Mouse (Mus musculus) midbrain, embryonic 14.5 days (tissue): ENCODE results near the gene Thumpd3. TPM values are rescaled to one million over a fixed set of nuclear protein-coding genes. Genes with fewer than 3 reads are reported as not detected.

Experiments
- ATAC-seq: fragments of 200-750 bp; cut with Nextera tagmentation; 2 replicates; pipeline ENCODE4 v1.8.0; 2017; ENCODE audit warnings: moderate number of reproducible peaks, moderate library complexity; ENCODE audit not compliant: low FRiP score, low TSS enrichment
- DNase-seq: peaks from one replicate; pipeline ENCODE4 v3.0.0-alpha.2; 2015
- H3K27ac ChIP-seq: fragments of 300-500 bp; sonication (generic); replicated peaks from 2 replicates; pipeline ENCODE4 v1.5.1; 2014; ENCODE audit warnings: mild to moderate bottlenecking, low read depth, low read length, moderate library complexity
- H3K27me3 ChIP-seq: fragments of 300-500 bp; sonication (generic); 2 replicates; pipeline ENCODE4 v1.6.1; 2014; ENCODE audit warnings: low read length, control low read depth, mixed read lengths; ENCODE audit not compliant: control insufficient read depth, insufficient read depth
- H3K36me3 ChIP-seq: fragments of 300-500 bp; sonication (generic); 2 replicates; pipeline ENCODE4 v1.6.1; 2014; ENCODE audit warnings: low read length, control low read depth; ENCODE audit not compliant: control insufficient read depth, insufficient read depth
- H3K4me1 ChIP-seq: fragments of 300-500 bp; sonication (generic); 2 replicates; pipeline ENCODE4 v1.6.1; 2014; ENCODE audit warnings: mild to moderate bottlenecking, antibody characterized with exemption, low read length, control low read depth; ENCODE audit not compliant: control insufficient read depth, insufficient read depth
- H3K4me2 ChIP-seq: fragments of 300-500 bp; sonication (generic); 2 replicates; pipeline ENCODE4 v1.6.1; 2014; ENCODE audit warnings: mild to moderate bottlenecking, low read length, moderate library complexity
- H3K4me3 ChIP-seq: fragments of 300-500 bp; sonication (generic); replicated peaks from 2 replicates; pipeline ENCODE4 v1.5.1; 2014; ENCODE audit warnings: low read depth, low read length
- H3K9ac ChIP-seq: fragments of 300-500 bp; sonication (generic); replicated peaks from 2 replicates; pipeline ENCODE4 v1.6.1; 2014; ENCODE audit warnings: mild to moderate bottlenecking, low read length, moderate library complexity
- H3K9me3 ChIP-seq: fragments of 300-500 bp; sonication (generic); 2 replicates; pipeline ENCODE4 v1.6.1; 2016; ENCODE audit warnings: low read length, control low read depth, mixed read lengths; ENCODE audit not compliant: control insufficient read depth
- WGBS: fragments of 180-500 bp; shearing (Covaris S2); extraction: QIAGEN DNeasy Blood & Tissue Kit; methylation state at CpG from one replicate; pipeline ENCODE4 v1.1.7; 2014; 5-methylcytosine and 5-hydroxymethylcytosine counted together
- polyA plus RNA-seq: library from polyadenylated mRNA; unstranded; fragments of >200 nt; fragmentation: Nextera tagmentation; extraction: Ambion mirVana; gene quantifications from 2 replicates; pipeline ENCODE4 v1.2.1, GENCODE M21; 2014

Thumpd3 gene
- polyA plus RNA-seq, 1 experiment from 2014 or later, result 48.3 TPM

DNA sequence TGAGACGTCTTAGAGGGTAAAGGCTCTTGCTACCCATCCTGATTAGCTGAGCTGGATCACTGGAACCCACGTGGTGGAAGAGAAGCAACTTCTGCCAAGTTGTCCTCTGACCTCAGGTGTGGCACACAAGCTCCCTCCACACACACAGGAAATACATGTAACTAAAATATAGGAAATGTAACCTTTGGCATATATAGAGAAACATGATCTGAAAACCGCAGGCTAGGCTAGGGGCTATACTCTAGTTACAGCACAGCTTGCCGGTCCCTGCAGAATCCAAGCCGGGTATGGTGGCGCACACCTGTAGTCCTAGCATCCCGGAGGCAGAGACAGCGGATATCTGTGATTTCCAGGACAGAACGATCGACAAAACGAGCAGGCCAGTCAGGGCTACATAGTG is 450 bp upstream of the Thumpd3 start:
- DNase-seq, result no peak
- 1% methylated on average over 11 of the region's 11 CpGs for WGBS
- Histone ChIP-seq H3K9me3 (no peaks in the 10 kb centered on the region), H3K27ac (peak overlapping the region; percentile 85), H3K36me3 (peaks cover 16% of the 10 kb centered on the region), H3K4me3 (peak overlapping the region; percentile 77), H3K4me1 (peaks cover 13% of the 10 kb centered on the region), H3K4me2 (peak overlapping the region; percentile 99), H3K9ac (peak overlapping the region; percentile 74), H3K27me3 (no peaks in the 10 kb centered on the region)
- peak; percentile 54 for ATAC-seq

DNA sequence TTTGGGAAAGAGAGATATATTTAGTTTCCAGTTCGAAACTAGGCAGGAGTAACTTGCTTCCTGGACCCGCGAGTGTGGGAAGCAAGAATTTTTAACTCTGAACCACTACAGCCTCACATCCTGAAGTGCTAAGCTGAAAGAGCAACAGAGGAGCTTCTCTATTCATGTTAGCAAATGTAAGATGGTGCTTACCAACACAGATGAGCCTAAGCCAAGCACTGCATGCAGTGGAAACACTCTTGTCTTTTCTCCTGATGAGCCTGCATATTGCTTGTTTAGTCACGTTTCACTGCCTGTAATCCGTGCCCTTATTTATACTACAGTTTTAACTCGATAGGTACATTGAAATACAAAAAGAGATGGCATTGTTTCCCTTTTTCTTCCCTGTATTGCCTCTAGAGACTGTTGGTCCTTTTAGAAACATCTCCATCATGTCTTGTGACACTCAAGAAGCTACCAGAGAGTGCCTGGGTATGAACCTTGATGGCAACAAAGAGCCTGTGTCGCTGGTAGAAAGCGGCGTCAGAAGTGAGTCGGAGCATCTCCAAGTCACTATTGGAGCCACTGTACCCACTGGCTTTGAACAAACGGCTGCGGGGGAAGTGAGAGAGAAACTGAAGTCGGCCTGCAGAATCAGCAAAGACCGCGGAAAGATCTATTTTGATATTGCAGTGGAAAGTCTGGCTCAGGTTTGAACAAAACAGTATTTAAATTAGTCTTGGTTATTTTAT is 1.2 kb downstream of the Thumpd3 start:
- Histone ChIP-seq H3K4me1 (peaks cover 13% of the 10 kb centered on the region), H3K9ac (peak overlapping the region; percentile 64; the same call in 1 of the 2 replicates), H3K27me3 (no peaks in the 10 kb centered on the region), H3K36me3 (peaks cover 27% of the 10 kb centered on the region), H3K4me2 (peak overlapping the region; percentile 99), H3K9me3 (no peaks in the 10 kb centered on the region), H3K27ac (no peak overlapping the region), H3K4me3 (peak overlapping the region; percentile 77)
- DNase-seq (no peak), ATAC-seq (no peak)
- WGBS, result 73% methylated on average over 15 of the region's 15 CpGs

DNA sequence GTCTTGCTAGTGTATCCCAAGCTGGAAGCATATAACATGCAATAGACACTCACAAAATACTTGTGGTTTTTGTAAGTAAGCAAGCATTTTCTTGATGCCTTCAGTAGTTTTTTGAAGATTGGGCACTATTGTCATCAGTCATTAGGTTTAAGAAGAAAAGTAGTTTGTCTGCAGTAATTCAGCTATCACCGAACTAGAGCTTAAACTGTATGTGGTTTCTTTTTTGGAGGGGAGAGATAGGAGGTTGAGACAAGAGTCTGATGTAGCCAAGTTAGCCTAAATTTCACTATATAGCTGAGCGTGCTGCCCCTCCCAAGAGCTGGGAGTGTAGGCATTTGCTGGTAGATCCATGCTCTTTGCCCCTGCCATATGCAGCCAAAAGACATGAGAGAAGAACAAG is 2.3 kb downstream of the Thumpd3 start:
- no peak overlapping the region for H3K4me2 ChIP-seq
- DNase-seq (no peak), ATAC-seq (no peak)
- H3K27me3 ChIP-seq, result no peaks in the 10 kb centered on the region
- no peak overlapping the region for H3K27ac ChIP-seq
- peaks cover 13% of the 10 kb centered on the region for H3K4me1 ChIP-seq
- H3K9ac ChIP-seq, result no peak overlapping the region
- H3K4me3 ChIP-seq, result no peak overlapping the region
- WGBS, result 99% methylated on average over 2 of the region's 2 CpGs
- H3K36me3 ChIP-seq, result peaks cover 35% of the 10 kb centered on the region
- H3K9me3 ChIP-seq, result no peaks in the 10 kb centered on the region

DNA sequence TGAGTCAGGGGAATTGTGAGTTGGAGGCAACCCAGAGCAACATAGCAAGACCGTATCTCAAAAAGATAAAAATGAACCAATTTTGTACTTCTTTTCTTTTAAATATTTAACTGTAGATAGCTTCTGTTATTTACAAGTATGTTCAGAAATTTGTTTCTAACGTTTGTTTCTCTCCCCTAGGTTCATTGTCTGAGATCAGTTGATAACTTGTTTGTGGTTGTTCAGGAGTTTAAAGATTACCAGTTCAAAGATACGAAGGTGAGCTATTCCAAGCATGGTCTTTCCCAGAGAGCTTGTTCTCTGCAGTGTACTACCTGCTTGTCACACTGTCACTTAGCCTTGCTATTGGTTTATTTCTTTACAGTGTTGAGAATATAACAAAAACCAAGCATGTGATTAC is 3.1 kb downstream of the Thumpd3 start:
- ATAC-seq (no peak), DNase-seq (no peak)
- Histone ChIP-seq H3K36me3 (peaks cover 40% of the 10 kb centered on the region), H3K9me3 (no peaks in the 10 kb centered on the region), H3K4me1 (peaks cover 13% of the 10 kb centered on the region), H3K9ac (no peak overlapping the region), H3K27ac (no peak overlapping the region), H3K4me3 (no peak overlapping the region), H3K27me3 (no peaks in the 10 kb centered on the region), H3K4me2 (no peak overlapping the region)
- 93% methylated on average over 3 of the region's 3 CpGs for WGBS

DNA sequence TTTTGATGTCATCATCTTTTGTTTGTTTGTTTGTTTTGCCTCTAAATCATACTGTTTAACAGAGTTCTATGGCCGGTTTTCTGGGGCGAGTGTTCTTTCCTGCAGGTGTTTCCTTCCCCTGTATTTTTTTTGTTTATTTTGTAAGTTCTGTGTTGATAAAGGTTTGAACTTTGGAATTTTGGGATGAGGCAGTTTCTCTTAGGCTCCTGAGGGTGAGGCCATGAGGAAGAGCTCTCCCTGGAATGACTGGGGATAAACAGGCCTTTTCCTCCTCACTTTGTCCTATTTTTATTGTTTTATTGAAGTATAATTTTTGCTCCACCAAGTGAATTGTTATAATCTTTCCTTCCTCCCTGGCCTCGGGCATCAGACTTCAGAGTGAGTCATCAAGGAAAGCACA is 6.9 kb downstream of the Thumpd3 start:
- Histone ChIP-seq H3K36me3 (peaks cover 69% of the 10 kb centered on the region), H3K27ac (no peak overlapping the region), H3K9ac (no peak overlapping the region), H3K4me3 (no peak overlapping the region), H3K4me2 (no peak overlapping the region), H3K27me3 (no peaks in the 10 kb centered on the region), H3K9me3 (no peaks in the 10 kb centered on the region), H3K4me1 (no peaks in the 10 kb centered on the region)
- DNase-seq, result no peak
- ATAC-seq, result no peak
- 91% methylated on average over 3 of the region's 3 CpGs for WGBS

DNA sequence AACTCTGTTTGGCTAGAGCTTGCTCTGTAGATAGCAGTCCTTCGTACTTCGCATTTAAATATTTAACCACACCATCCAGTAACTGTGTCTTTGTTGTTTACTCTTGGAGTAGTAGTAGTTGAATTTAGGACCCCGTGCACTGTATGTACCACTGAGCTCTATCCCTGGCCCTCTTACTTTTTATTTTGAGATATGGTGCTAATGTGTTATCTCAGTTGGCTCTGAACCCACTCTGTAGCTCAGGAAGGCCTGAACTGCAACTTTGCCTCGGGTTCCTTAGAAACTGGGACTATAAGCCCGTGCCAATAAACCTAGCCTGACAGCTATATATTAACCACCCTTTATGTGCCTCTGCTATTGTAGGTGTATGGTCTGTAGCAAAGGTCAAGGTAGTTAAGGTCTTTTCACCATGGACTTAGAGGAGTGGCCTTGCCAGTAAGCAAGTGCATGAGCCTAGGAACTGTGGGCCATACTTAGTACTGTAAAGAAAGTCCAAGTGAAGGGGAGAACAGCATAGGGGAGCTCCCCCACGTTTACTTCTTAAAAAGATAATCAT is 8.6 kb downstream of the Thumpd3 start:
- Histone ChIP-seq H3K36me3 (peaks cover 73% of the 10 kb centered on the region), H3K9me3 (no peaks in the 10 kb centered on the region), H3K9ac (no peak overlapping the region), H3K4me2 (no peak overlapping the region), H3K4me3 (no peak overlapping the region), H3K27ac (no peak overlapping the region), H3K27me3 (no peaks in the 10 kb centered on the region), H3K4me1 (no peaks in the 10 kb centered on the region)
- DNase-seq, result no peak
- WGBS, result 95% methylated on average over 6 of the region's 6 CpGs
- no peak for ATAC-seq

DNA sequence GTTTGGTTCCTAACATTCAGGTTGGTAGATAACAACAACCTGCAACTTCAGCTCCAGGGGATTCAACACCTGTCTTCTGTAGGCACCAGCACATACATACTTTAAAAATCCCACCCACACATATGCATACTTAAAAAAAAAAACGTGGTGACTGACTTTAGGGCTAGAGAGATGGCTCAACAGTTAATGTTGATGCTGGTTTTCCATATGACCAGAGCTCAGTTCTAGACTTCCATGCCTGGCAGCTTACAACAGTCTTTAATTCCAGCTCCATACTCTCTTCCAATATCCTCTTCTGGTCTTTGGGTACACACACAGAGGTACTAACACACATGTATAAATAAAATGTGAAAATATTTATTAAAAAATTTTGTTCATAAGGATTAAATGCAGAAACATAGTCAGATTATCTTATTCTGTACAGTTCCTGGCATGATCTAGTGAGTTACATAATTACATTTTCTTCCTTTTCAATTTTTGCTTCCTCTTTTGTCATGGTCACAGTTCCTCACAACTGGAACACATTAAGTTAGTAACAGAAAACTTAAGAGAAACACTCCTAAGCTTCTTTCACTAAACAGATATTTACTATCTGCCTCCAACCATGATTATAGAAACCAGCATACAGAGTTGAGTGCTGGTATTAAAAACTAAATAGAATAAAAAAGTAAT is 15.0 kb downstream of the Thumpd3 start:
- ATAC-seq, result no peak
- Histone ChIP-seq H3K4me1 (no peaks in the 10 kb centered on the region), H3K27me3 (no peaks in the 10 kb centered on the region), H3K36me3 (peaks cover 84% of the 10 kb centered on the region), H3K27ac (no peak overlapping the region), H3K9me3 (no peaks in the 10 kb centered on the region), H3K9ac (no peak overlapping the region), H3K4me2 (no peak overlapping the region), H3K4me3 (no peak overlapping the region)
- DNase-seq, result no peak
- 81% methylated on average over 1 of the region's 1 CpGs for WGBS

DNA sequence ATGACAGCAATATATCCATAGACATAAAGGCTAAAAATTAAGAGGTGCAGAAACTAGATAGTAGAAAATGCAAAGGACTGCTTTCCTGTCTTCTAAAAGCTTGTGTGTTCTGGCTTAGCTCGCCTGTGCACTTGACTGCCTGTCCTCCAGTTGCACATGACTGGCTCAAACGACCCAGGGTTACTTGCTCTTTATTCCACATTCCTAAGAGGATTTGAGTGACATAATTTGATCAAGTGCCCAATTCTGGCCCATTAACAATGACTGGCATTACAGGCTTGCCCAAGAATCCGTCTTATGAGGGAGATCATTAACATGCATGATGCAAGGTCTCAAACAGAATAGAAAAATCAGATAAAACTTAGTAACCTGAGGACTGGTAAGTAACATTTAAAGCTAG is 16.2 kb downstream of the Thumpd3 start:
- no peak overlapping the region for H3K4me2 ChIP-seq
- WGBS, result 33% methylated on average over 3 of the region's 3 CpGs
- DNase-seq (no peak), ATAC-seq (no peak)
- H3K9me3 ChIP-seq, result no peaks in the 10 kb centered on the region
- H3K36me3 ChIP-seq, result peaks cover 87% of the 10 kb centered on the region
- H3K27ac ChIP-seq, result no peak overlapping the region
- no peak overlapping the region for H3K9ac ChIP-seq
- H3K4me1 ChIP-seq, result no peaks in the 10 kb centered on the region
- no peaks in the 10 kb centered on the region for H3K27me3 ChIP-seq
- H3K4me3 ChIP-seq, result no peak overlapping the region

DNA sequence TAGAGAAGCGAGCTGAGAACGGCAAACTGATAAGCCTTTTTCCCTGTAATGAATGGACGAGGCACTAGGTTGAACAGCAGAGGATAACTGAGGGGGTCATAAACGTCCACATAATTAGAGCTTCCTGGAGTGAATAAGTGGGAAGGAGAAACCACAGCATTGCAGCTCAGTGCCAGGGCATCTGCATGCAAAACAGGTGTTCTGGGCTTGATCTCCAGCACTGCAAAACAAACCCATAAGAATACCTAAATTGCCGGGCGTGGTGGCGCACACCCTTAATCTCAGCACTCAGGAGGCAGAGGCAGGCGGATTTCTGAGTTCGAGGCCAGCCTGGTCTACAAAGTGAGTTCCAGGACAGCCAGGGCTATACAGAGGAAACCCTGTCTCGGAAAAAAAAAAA is 17.3 kb downstream of the Thumpd3 start:
- DNase-seq (no peak), ATAC-seq (no peak)
- Histone ChIP-seq H3K4me1 (no peaks in the 10 kb centered on the region), H3K9ac (no peak overlapping the region), H3K4me2 (no peak overlapping the region), H3K4me3 (no peak overlapping the region), H3K36me3 (peaks cover 90% of the 10 kb centered on the region), H3K27me3 (no peaks in the 10 kb centered on the region), H3K27ac (no peak overlapping the region), H3K9me3 (no peaks in the 10 kb centered on the region)
- WGBS, result 94% methylated on average over 10 of the region's 10 CpGs
